Mouse (Mus musculus): ENCODE results near the gene Cfap77. TPM values are rescaled to one million over a fixed set of nuclear protein-coding genes. Genes with fewer than 3 reads are reported as not detected.
"Not testable (repeated sequence)": the region's sequence is repeated elsewhere in the genome, so short reads cannot be mapped to it uniquely, and the experiment has no call there.

Gene Cfap77
- polyA plus RNA-seq (2012; rRNA removed) (0.60 and 0.88 TPM in 2 replicates), polyA plus RNA-seq (2014; fragmentation: Nextera tagmentation; extraction: Ambion mirVana) (0.29 and 0.39 TPM in 2 replicates)

GRCm38 (mm10) chr2:29054991-29055390 lies at the start of gene Cfap77:
Cfap77 (minus strand) TSS chr2:29055066.
- H3K27me3 ChIP-seq (ENCODE audit: control insufficient read depth, insufficient read depth, low read length) = peaks cover 10% of the 10 kb centered on the region
- H3K4me2 ChIP-seq (replicated peaks; ENCODE audit: low read depth, low read length, severe bottlenecking) = peak within 1 kb of the TSS; percentile 83
- no peaks in the 10 kb centered on the region for H3K9me3 ChIP-seq (ENCODE audit: control insufficient read depth, low read length)
- under 1% methylated on average over 25 of the region's 25 CpGs for WGBS
- peak within 1 kb of the TSS; percentile 67 for H3K9ac ChIP-seq (ENCODE audit: low read depth, low read length, severe bottlenecking)
- no peak within 1 kb of the TSS for H3K27ac ChIP-seq (replicated peaks; ENCODE audit: low read depth, low read length)
- 0 out of 2 replicates have a peak, but pooled peaks cover 5% of the 10 kb centered on the region for H3K4me1 ChIP-seq (ENCODE audit: control insufficient read depth, insufficient read depth, low read length)
- 0 out of 2 replicates have a peak, but pooled peaks have one; percentile 58 for ATAC-seq (ENCODE audit: low FRiP score, low read depth)
- TF ChIP-seq POLR2A (IDR thresholded peaks at IDR 0.05; ENCODE audit: borderline replicate concordance, extremely low read depth, insufficient read depth, insufficient read length) = no peak
- H3K36me3 ChIP-seq (ENCODE audit: control insufficient read depth, insufficient read depth, low read length) = no peaks in the 10 kb centered on the region
- peak within 1 kb of the TSS; percentile 48 for H3K4me3 ChIP-seq (replicated peaks; ENCODE audit: low read length)
- DNase-seq (ENCODE audit: low spot score) = peak; percentile 76

GRCm38 (mm10) chr2:29102416-29103377 lies 47.8 kb upstream of the Cfap77 start:
- H3K36me3 ChIP-seq (ENCODE audit: control insufficient read depth, insufficient read depth, low read length); H3K9ac ChIP-seq (ENCODE audit: low read depth, low read length, severe bottlenecking); H3K27ac ChIP-seq (replicated peaks; ENCODE audit: low read depth, low read length); H3K4me1 ChIP-seq (ENCODE audit: control insufficient read depth, insufficient read depth, low read length); H3K4me2 ChIP-seq (replicated peaks; ENCODE audit: low read depth, low read length, severe bottlenecking); DNase-seq (ENCODE audit: low spot score); H3K4me3 ChIP-seq (replicated peaks; ENCODE audit: low read length); ATAC-seq (ENCODE audit: low FRiP score, low read depth); H3K27me3 ChIP-seq (ENCODE audit: control insufficient read depth, insufficient read depth, low read length); H3K9me3 ChIP-seq (ENCODE audit: control insufficient read depth, low read length): not testable (repeated sequence)
- WGBS = 83% methylated on average over 9 of the region's 10 CpGs

DNA sequence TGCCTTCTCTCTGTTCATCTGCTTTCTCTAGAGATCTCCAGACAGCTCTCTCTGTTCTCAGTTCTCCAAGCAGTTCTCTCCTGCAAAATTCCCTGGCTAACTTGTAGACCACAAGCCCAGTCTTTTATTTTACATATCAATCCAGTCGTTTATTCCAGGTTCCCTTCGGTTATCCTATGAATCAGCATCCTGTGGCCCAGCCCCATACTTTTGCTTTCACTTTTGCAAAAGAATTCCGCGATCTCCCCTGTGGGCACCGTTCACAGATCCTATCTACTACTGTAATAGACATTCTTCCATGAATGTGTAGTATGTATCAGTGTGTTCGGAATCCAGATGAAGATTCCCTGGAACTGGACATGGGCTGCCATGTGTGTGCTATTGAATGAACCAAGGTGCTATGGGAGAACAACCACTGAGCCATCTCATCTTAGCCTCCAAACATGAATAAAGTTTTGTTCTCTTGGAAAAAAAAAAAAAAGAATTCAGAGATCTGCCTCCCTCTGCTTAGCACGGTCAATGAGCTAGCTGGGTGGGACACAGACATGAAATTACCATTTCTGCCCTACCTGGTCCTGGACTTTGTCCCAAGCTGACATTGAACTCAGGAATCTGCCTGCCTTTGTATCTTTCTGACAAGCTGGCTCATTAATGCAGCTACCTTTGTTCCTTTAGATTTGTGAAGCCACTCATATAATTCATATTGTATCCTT lies 46.1 kb upstream of the Cfap77 start:
- no peak overlapping the region for H3K4me2 ChIP-seq (replicated peaks; ENCODE audit: low read depth, low read length, severe bottlenecking)

GRCm38 (mm10) chr2:29099646-29100045 lies 44.8 kb upstream of the Cfap77 start:
- Histone ChIP-seq H3K4me3 (replicated peaks; ENCODE audit: low read length) (no peak overlapping the region), H3K4me1 (ENCODE audit: control insufficient read depth, insufficient read depth, low read length) (no peaks in the 10 kb centered on the region), H3K4me2 (replicated peaks; ENCODE audit: low read depth, low read length, severe bottlenecking) (no peak overlapping the region), H3K27ac (replicated peaks; ENCODE audit: low read depth, low read length) (no peak overlapping the region), H3K9ac (ENCODE audit: low read depth, low read length, severe bottlenecking) (no peak overlapping the region), H3K36me3 (ENCODE audit: control insufficient read depth, insufficient read depth, low read length) (no peaks in the 10 kb centered on the region), H3K27me3 (ENCODE audit: control insufficient read depth, insufficient read depth, low read length) (no peaks in the 10 kb centered on the region), H3K9me3 (ENCODE audit: control insufficient read depth, low read length) (no peaks in the 10 kb centered on the region)
- 89% methylated on average over 14 of the region's 14 CpGs for WGBS
- DNase-seq (ENCODE audit: low spot score) (no peak), ATAC-seq (ENCODE audit: low FRiP score, low read depth) (no peak)
- no peak for TF ChIP-seq POLR2A (IDR thresholded peaks at IDR 0.05; ENCODE audit: borderline replicate concordance, extremely low read depth, insufficient read depth, insufficient read length)

More for the DNA sequence above, 46.1 kb upstream of the Cfap77 start:
- no peaks in the 10 kb centered on the region for H3K36me3 ChIP-seq (ENCODE audit: control insufficient read depth, insufficient read depth, low read length)
- no peaks in the 10 kb centered on the region for H3K27me3 ChIP-seq (ENCODE audit: control insufficient read depth, insufficient read depth, low read length)
- no peak overlapping the region for H3K4me3 ChIP-seq (replicated peaks; ENCODE audit: low read length)
- TF ChIP-seq POLR2A (IDR thresholded peaks at IDR 0.05; ENCODE audit: borderline replicate concordance, extremely low read depth, insufficient read depth, insufficient read length) = no peak
- H3K27ac ChIP-seq (replicated peaks; ENCODE audit: low read depth, low read length) = no peak overlapping the region
- WGBS = 70% methylated on average over 7 of the region's 7 CpGs
- no peak for ATAC-seq (ENCODE audit: low FRiP score, low read depth)
- no peak overlapping the region for H3K9ac ChIP-seq (ENCODE audit: low read depth, low read length, severe bottlenecking)
- H3K9me3 ChIP-seq (ENCODE audit: control insufficient read depth, low read length) = no peaks in the 10 kb centered on the region
- DNase-seq (ENCODE audit: low spot score) = no peak
- no peaks in the 10 kb centered on the region for H3K4me1 ChIP-seq (ENCODE audit: control insufficient read depth, insufficient read depth, low read length)

GRCm38 (mm10) chr2:29098786-29099185 lies 43.9 kb upstream of the Cfap77 start:
- 40% methylated on average over 8 of the region's 8 CpGs for WGBS
- H3K27ac ChIP-seq (replicated peaks; ENCODE audit: low read depth, low read length) = no peak overlapping the region
- TF ChIP-seq POLR2A (IDR thresholded peaks at IDR 0.05; ENCODE audit: borderline replicate concordance, extremely low read depth, insufficient read depth, insufficient read length) = no peak

DNA sequence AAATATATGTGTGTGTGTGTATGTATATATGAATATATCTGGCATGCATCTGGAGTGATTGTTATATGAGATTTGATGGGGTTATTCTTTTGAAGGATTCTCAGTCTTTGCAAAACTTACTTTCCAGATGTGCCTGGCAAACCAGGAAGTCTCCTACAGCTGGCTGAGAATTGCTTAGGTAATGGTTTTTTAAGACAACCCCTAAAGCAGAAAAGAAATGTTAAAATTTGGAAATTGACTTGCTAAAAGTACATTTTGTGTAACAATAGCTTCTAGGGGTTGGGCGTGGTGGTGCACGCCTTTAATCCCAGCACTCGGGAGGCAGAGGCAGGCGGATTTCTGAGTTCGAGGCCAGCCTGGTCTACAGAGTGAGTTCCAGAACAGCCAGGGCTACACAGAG lies 43.1 kb upstream of the Cfap77 start:
- H3K9ac ChIP-seq (ENCODE audit: low read depth, low read length, severe bottlenecking); H3K36me3 ChIP-seq (ENCODE audit: control insufficient read depth, insufficient read depth, low read length); H3K9me3 ChIP-seq (ENCODE audit: control insufficient read depth, low read length); H3K4me1 ChIP-seq (ENCODE audit: control insufficient read depth, insufficient read depth, low read length); DNase-seq (ENCODE audit: low spot score); H3K4me3 ChIP-seq (replicated peaks; ENCODE audit: low read length); H3K27ac ChIP-seq (replicated peaks; ENCODE audit: low read depth, low read length); H3K4me2 ChIP-seq (replicated peaks; ENCODE audit: low read depth, low read length, severe bottlenecking); ATAC-seq (ENCODE audit: low FRiP score, low read depth); H3K27me3 ChIP-seq (ENCODE audit: control insufficient read depth, insufficient read depth, low read length): not testable (repeated sequence)
- 97% methylated on average over 5 of the region's 5 CpGs for WGBS

More at GRCm38 (mm10) chr2:29098786-29099185, 43.9 kb upstream of the Cfap77 start:
- H3K36me3 ChIP-seq (ENCODE audit: control insufficient read depth, insufficient read depth, low read length) = no peaks in the 10 kb centered on the region
- no peaks in the 10 kb centered on the region for H3K9me3 ChIP-seq (ENCODE audit: control insufficient read depth, low read length)
- DNase-seq (ENCODE audit: low spot score) (no peak), ATAC-seq (ENCODE audit: low FRiP score, low read depth) (no peak)
- H3K4me3 ChIP-seq (replicated peaks; ENCODE audit: low read length) = no peak overlapping the region
- no peaks in the 10 kb centered on the region for H3K27me3 ChIP-seq (ENCODE audit: control insufficient read depth, insufficient read depth, low read length)
- H3K4me2 ChIP-seq (replicated peaks; ENCODE audit: low read depth, low read length, severe bottlenecking) = no peak overlapping the region
- no peaks in the 10 kb centered on the region for H3K4me1 ChIP-seq (ENCODE audit: control insufficient read depth, insufficient read depth, low read length)
- H3K9ac ChIP-seq (ENCODE audit: low read depth, low read length, severe bottlenecking) = no peak overlapping the region
